Mouse (Mus musculus) heart, adult 11 months (tissue): ENCODE data around the gene Gm13090.

Experiments used
- DNase-seq: peaks from one replicate; pipeline ENCODE4 v3.0.0; 2022

Gene Gm13090

GRCm38 (mm10) chr4:151103646-151104045 is 14.3 kb downstream of the Gm13090 start:
- DNase-seq = peak; percentile 84

- DNase-seq = peak; percentile 82
These were observed 14.8 kb downstream of the Gm13090 start for GRCm38 (mm10) chr4:151104147-151104546.

GRCm38 (mm10) chr4:151105886-151106285 is 16.5 kb downstream of the Gm13090 start:
- DNase-seq = no peak

- DNase-seq = no peak
These were observed 17.1 kb downstream of the Gm13090 start for GRCm38 (mm10) chr4:151106468-151106867.

- DNase-seq = peak; percentile 91
These were observed 18.0 kb downstream of the Gm13090 start for GRCm38 (mm10) chr4:151107131-151108001.

- DNase-seq = peak; percentile 99
These were observed 18.8 kb downstream of the Gm13090 start for GRCm38 (mm10) chr4:151108028-151108771.

GRCm38 (mm10) chr4:151108834-151109241 is 19.5 kb downstream of the Gm13090 start:
- peak; percentile 86 for DNase-seq

GRCm38 (mm10) chr4:151111226-151111625 is 21.9 kb downstream of the Gm13090 start:
- no peak for DNase-seq

GRCm38 (mm10) chr4:151114574-151114973 is 25.2 kb downstream of the Gm13090 start:
- DNase-seq = no peak

- no peak for DNase-seq
These were observed 29.5 kb downstream of the Gm13090 start for GRCm38 (mm10) chr4:151118883-151119282.

- DNase-seq = no peak
These were observed 38.5 kb downstream of the Gm13090 start for GRCm38 (mm10) chr4:151127636-151128548.

GRCm38 (mm10) chr4:151128641-151129541 is 39.5 kb downstream of the Gm13090 start:
- DNase-seq = peak; percentile 91

- DNase-seq = peak; percentile 97
These were observed 40.6 kb downstream of the Gm13090 start for GRCm38 (mm10) chr4:151129725-151130557.

- DNase-seq = peak; percentile 90
These were observed 41.6 kb downstream of the Gm13090 start for GRCm38 (mm10) chr4:151130756-151131490.

GRCm38 (mm10) chr4:151132493-151132892 is 43.1 kb downstream of the Gm13090 start:
- DNase-seq = peak; percentile 95

GRCm38 (mm10) chr4:151133760-151134159 is 44.4 kb downstream of the Gm13090 start:
- no peak for DNase-seq

- DNase-seq = no peak
These were observed 46.1 kb downstream of the Gm13090 start for GRCm38 (mm10) chr4:151135491-151135890.

GRCm38 (mm10) chr4:151137701-151138100 is 48.3 kb downstream of the Gm13090 start:
- DNase-seq = no peak

GRCm38 (mm10) chr4:151138135-151138534 is 48.8 kb downstream of the Gm13090 start:
- peak; percentile 88 for DNase-seq

GRCm38 (mm10) chr4:151138586-151138985 is 49.2 kb downstream of the Gm13090 start:
- DNase-seq = peak; percentile 87
